Mouse (Mus musculus) small intestine, adult 2 months (tissue): Measurements from ENCODE around the gene Slc22a12. TPM values are rescaled to one million over a fixed set of nuclear protein-coding genes. Genes with fewer than 3 reads are reported as not detected.

Source experiments
- H3K27ac ChIP-seq: fragments of 200-500 bp; 2 replicates; pipeline ENCODE4 v1.5.1; 2012; ENCODE audit warnings: low read depth, low read length, control low read depth, inconsistent platforms; ENCODE audit not compliant: insufficient read depth
- H3K27me3 ChIP-seq: fragments of 200-500 bp; 2 replicates; pipeline ENCODE4 v1.6.1; 2012; ENCODE audit warnings: mild to moderate bottlenecking, moderate library complexity, low read length, inconsistent platforms; ENCODE audit not compliant: control insufficient read depth, insufficient read depth
- H3K36me3 ChIP-seq: fragments of 200-500 bp; 2 replicates; pipeline ENCODE4 v1.6.1; 2012; ENCODE audit warnings: mild to moderate bottlenecking, low read length, control low read depth, inconsistent platforms; ENCODE audit not compliant: control insufficient read depth, insufficient read depth
- H3K4me1 ChIP-seq: fragments of 200-500 bp; 2 replicates; pipeline ENCODE4 v1.6.1; 2012; ENCODE audit warnings: low read length, inconsistent platforms, mixed read lengths; ENCODE audit not compliant: control insufficient read depth, insufficient read depth, insufficient read length
- H3K4me3 ChIP-seq: fragments of 200-500 bp; 2 replicates; pipeline ENCODE4 v1.5.1; 2012; ENCODE audit warnings: low read depth, mild to moderate bottlenecking, control low read depth, inconsistent platforms, low read length, moderate library complexity
- CTCF ChIP-seq: fragments of 200-500 bp; IDR thresholded peaks from 2 replicates; pipeline ENCODE4 v1.5.1; 2012; ENCODE audit warnings: low read depth, mild to moderate bottlenecking, control low read depth, inconsistent platforms, low read length, moderate library complexity, mixed read lengths; ENCODE audit not compliant: insufficient replicate concordance, insufficient read length; ENCODE audit errors: extremely low read depth
- POLR2A ChIP-seq: fragments of 200-500 bp; IDR thresholded peaks from 2 replicates; pipeline ENCODE4 v1.6.1; 2012; ENCODE audit warnings: low read depth, mild to moderate bottlenecking, control low read depth, inconsistent platforms, low read length, moderate library complexity
- WGBS: fragments of 180-500 bp; shearing (Covaris S2); methylation state at CpG from one replicate; pipeline ENCODE4 v1.1.7; 2018; 5-methylcytosine and 5-hydroxymethylcytosine counted together
- polyA plus RNA-seq: library from polyadenylated mRNA; depleted of rRNA; stranded (reverse); fragments of >200 nt; gene quantifications from 2 replicates; pipeline ENCODE4 v1.2.3, GENCODE M21; 2012

The Slc22a12 gene
- polyA plus RNA-seq, 1 experiment, result not detected

DNA sequence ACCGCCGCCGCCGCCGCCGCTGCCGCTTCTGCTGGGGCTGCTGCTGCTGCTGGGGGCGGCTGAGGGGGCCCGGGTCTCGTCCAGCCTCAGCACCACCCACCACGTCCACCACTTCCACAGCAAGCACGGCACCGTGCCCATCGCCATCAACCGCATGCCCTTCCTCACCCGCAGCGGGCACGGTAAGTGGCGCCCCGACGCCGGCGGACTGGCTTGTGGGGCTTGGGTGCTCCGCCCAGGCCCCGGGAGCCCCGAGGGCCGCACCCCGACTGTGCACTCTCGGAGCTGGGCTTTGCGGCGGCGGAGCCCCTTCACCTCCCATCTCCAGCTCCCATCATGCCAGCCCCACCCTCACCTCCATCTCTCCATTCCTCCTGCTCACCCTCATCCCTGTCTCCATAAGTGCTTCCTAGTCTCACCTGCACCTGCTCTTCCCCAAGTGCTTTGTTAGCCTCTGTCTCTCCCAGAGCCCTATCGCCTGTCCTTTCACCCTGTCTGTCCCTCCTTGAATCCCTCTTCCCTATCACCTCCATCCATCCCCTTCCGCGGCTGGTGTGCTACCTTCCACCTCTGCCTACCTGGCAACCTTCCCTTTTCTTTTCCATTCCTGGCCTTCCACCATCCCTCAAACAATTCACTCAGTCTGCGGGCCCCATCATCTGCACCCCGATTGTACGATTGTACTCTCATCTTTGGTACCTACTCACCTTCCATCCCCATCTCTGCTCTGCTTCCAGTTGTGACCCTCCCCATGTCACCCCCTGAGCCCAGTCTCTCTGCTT is 44.3 kb downstream of the Slc22a12 start:
- Histone ChIP-seq H3K27ac (no peak overlapping the region), H3K27me3 (peaks cover 74% of the 10 kb centered on the region), H3K36me3 (no peaks in the 10 kb centered on the region), H3K4me1 (peaks cover 6% of the 10 kb centered on the region), H3K4me3 (no peak overlapping the region; the same call in 1 of the 2 replicates)
- TF ChIP-seq POLR2A (no peak), CTCF (no peak)
- WGBS, result 4% methylated on average over 34 of the region's 38 CpGs

DNA sequence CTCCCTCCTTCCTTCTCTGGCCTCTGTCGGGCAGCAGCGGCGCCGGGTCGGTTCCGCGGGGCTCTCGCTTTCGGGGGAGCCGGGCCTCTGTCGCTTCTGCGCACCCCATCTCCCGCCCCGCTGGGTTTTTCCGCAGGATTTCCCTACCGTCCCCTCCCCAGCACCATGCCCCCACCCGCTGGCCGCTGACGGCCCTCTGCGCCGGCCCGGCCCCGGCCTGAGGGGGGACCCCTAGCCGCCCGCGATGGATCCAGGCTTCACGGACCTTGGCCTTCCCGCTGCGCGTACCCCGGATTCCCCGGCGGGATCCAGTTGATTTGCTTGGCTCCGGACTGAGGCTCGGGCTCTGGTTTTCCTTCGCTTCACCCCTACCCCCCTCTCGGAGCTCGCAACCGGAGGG is 45.0 kb downstream of the Slc22a12 start:
- 1% methylated on average over 39 of the region's 39 CpGs for WGBS

DNA sequence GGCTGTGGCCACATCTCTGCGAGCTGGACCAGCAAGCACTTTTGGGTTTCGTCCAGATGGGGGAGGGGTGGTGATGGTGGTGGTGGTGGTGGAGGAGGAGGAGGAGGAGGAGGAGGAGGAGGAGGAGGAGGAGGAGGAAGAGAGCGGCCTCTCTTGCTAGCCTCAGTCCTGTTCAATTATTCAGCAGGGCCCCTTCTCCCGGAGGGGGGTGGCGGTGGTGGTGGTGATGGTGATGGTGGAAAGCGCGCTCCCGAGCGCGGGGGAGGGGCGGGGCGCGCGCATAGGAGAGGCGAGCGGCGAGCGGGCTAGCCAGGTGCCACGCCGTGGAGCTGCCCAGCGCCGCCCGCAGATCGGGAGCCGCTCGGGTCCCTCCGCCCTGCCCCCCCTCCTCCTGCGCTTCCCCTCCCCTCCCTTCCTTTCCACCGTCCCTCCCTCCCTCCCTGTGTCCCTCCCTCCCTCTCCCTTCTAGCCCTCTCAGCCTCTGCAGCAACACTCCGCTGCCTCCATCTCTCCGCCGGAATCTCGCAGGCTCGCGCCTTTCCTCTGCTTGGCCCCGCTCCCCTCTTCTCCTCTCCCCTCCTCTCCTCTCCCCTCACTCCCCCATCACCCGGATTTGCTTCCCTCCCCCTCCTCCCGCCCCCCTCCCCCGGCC is 45.6 kb downstream of the Slc22a12 start:
- peaks cover 62% of the 10 kb centered on the region for H3K27me3 ChIP-seq
- TF ChIP-seq POLR2A (no peak), CTCF (no peak)
- H3K4me1 ChIP-seq, result 0 out of 2 replicates have a peak, but pooled peaks cover 3% of the 10 kb centered on the region
- H3K4me3 ChIP-seq, result peak overlapping the region; percentile 25; the same call in 1 of the 2 replicates
- 3% methylated on average over 19 of the region's 39 CpGs for WGBS
- H3K27ac ChIP-seq, result no peak overlapping the region
- no peaks in the 10 kb centered on the region for H3K36me3 ChIP-seq

More for the DNA sequence above, 45.0 kb downstream of the Slc22a12 start:
- Histone ChIP-seq H3K36me3 (no peaks in the 10 kb centered on the region), H3K4me3 (peak overlapping the region; percentile 37; the same call in 1 of the 2 replicates), H3K27ac (no peak overlapping the region), H3K27me3 (peaks cover 67% of the 10 kb centered on the region), H3K4me1 (peaks cover 6% of the 10 kb centered on the region)
- TF ChIP-seq CTCF (no peak), POLR2A (no peak)

DNA sequence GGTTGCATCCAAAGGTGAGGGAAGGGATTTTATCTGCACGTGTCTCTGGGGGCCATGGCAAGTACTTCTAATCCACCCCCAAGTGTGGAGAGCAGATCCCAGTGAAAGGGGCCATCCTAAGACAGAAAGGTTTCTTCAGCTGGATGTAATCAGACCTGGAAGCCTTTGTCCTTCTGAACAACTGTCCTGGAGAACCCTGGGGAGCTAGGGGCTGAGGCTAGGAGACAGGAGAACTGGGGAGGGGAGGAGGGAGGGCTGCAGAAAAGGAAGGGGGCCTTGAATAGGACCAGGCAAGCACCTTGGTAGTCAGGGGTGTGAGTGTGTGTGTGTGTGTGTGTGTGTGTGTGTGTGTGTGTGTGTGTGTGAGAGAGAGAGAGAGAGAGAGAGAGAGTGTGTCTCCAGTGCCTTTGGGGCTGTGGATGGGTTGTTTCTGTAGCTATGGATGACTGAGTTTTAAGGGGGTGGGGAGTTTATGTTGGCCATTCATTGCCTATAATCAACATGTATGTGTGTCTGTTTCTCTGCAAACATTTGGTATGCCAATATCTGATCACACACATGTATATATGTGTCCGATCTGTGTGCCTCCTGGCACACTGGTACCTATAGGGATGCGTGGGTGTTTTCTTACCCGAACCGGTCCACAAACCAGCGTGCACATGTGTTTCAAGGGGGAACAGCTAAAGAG is 46.2 kb downstream of the Slc22a12 start:
- no peaks in the 10 kb centered on the region for H3K4me1 ChIP-seq
- WGBS, result 22% methylated on average over 6 of the region's 6 CpGs
- H3K4me3 ChIP-seq, result no peak overlapping the region
- H3K27me3 ChIP-seq, result peaks cover 56% of the 10 kb centered on the region
- TF ChIP-seq CTCF, result no peak
- TF ChIP-seq POLR2A, result no peak
- H3K27ac ChIP-seq, result no peak overlapping the region
- H3K36me3 ChIP-seq, result no peaks in the 10 kb centered on the region

DNA sequence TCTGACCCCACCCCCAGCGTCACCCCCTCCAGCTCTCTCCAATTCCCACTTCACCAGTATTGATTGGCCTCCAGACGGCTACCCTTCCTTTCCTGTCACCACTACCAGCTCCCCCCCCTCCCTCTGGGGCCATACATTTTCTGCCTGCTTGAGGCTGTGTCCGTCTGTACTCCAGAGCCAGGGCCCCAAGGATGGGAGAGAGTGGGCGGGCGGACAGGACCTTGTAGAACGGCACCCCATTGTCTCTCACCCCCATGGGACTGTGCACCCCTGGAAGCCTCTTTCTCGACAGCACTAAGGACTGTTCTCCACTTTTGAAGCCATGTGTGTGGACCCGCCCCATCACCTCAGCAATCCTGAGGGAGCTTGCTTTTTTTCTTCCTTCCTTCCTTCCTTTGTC is 47.1 kb downstream of the Slc22a12 start:
- Histone ChIP-seq H3K36me3 (no peaks in the 10 kb centered on the region), H3K4me3 (no peak overlapping the region), H3K27ac (no peak overlapping the region), H3K27me3 (peaks cover 56% of the 10 kb centered on the region), H3K4me1 (no peaks in the 10 kb centered on the region)
- WGBS, result 28% methylated on average over 8 of the region's 8 CpGs
- TF ChIP-seq CTCF (no peak), POLR2A (no peak)

DNA sequence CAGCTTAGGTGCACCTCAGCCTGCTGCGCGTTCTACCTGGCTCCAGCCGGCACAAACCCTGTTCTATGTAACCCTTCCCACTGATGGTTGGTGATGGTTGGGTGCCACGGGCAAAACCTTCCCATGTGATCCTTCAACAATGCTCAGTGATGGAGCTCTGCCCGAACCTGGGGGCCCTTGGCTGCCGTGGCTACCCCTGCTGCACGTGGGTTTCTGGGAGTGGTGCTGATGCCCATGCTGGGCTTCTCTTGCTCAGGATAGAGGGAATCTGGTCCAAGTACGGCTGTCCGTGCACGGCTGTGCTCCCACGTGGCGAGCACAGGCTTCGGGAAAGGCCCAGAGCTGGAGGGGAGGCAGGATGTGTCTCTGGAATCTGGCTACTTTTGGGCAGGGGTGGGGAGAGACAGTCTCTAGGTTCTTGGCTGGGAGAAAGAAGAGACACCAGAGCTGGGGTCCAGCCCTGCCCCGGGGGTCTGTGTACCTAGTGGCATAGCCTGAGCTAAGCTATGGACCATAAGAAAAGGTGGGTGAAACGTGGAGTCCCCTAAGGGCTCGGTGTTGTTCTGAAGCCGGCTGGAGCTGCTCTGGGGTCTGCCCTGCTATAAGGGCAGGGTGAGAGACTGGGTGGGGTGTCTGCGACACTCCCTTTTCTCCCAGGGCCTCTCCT is 48.2 kb downstream of the Slc22a12 start:
- Histone ChIP-seq H3K27me3 (peaks cover 53% of the 10 kb centered on the region), H3K27ac (no peak overlapping the region), H3K36me3 (no peaks in the 10 kb centered on the region), H3K4me3 (no peak overlapping the region), H3K4me1 (no peaks in the 10 kb centered on the region)
- 56% methylated on average over 18 of the region's 18 CpGs for WGBS
- TF ChIP-seq POLR2A (no peak), CTCF (no peak)

DNA sequence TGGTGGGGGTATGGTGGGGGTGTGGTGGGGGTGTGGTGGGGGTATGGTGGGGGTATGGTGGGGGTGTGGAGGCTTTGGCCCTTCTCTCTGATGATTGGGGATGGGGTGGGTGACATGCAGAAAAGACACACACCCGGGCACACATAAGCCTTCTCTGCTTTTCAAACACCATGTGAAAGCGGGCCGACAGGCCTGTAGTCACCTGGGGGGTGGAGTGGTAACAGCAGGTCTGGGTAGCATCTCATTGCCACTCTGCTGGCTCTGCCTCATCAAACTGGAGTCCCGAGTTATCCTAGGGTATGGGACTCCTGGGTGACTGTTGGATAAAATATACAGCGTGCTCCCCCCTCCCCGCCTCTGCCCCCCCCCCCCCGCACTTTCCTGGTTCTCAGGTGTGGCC is 48.8 kb downstream of the Slc22a12 start:
- Histone ChIP-seq H3K27me3 (peaks cover 47% of the 10 kb centered on the region), H3K36me3 (no peaks in the 10 kb centered on the region), H3K4me3 (no peak overlapping the region), H3K4me1 (no peaks in the 10 kb centered on the region), H3K27ac (no peak overlapping the region)
- no peak for TF ChIP-seq POLR2A
- no peak for TF ChIP-seq CTCF
- WGBS, result 51% methylated on average over 6 of the region's 7 CpGs
